Mouse (Mus musculus) heart, adult 2 months (tissue): Measurements from ENCODE around the gene Stk17b. TPM values are rescaled to one million over a fixed set of nuclear protein-coding genes. Genes with fewer than 3 reads are reported as not detected.
"Not testable (repeated sequence)": the region's sequence is repeated elsewhere in the genome, so short reads cannot be mapped to it uniquely, and the experiment has no call there.

Experiments used
- DNase-seq, 2 experiments: peaks; one replicate each; pipeline ENCODE4 v3.0.0; 2021
- H3K27ac ChIP-seq: fragments of 200-600 bp; 2 replicates; pipeline ENCODE4 v1.8.1; 2022
- H3K27me3 ChIP-seq: fragments of 200-500 bp; 2 replicates; pipeline ENCODE4 v1.6.1; 2012; ENCODE audit warnings: mild to moderate bottlenecking, low read length, inconsistent platforms, mixed read lengths; ENCODE audit not compliant: control insufficient read depth, insufficient read depth
- H3K36me3 ChIP-seq: fragments of 200-500 bp; 2 replicates; pipeline ENCODE4 v1.6.1; 2012; ENCODE audit warnings: low read length, inconsistent platforms; ENCODE audit not compliant: control insufficient read depth, insufficient read depth
- H3K4me1 ChIP-seq: fragments of 200-500 bp; 2 replicates; pipeline ENCODE4 v1.6.1; 2011; ENCODE audit warnings: low read length; ENCODE audit not compliant: control insufficient read depth, insufficient read depth
- H3K4me3 ChIP-seq: fragments of 200-600 bp; 2 replicates; pipeline ENCODE4 v1.8.1; 2022
- H3K79me2 ChIP-seq: fragments of 200-500 bp; replicated peaks from 2 replicates; pipeline ENCODE4 v1.6.1; 2012; ENCODE audit warnings: mild to moderate bottlenecking, inconsistent platforms, low read length, moderate library complexity, mixed read lengths; ENCODE audit not compliant: control insufficient read depth, insufficient read depth
- H3K9ac ChIP-seq: fragments of 200-500 bp; 2 replicates; pipeline ENCODE4 v1.6.1; 2012; ENCODE audit warnings: low read depth, mild to moderate bottlenecking, control low read depth, inconsistent platforms, low read length, mixed read lengths
- CTCF ChIP-seq: fragments of 200-600 bp; IDR thresholded peaks from 2 replicates; pipeline ENCODE4 v1.8.1; 2022; ENCODE audit warnings: antibody characterized with exemption, mild to moderate bottlenecking, moderate library complexity
- EP300 ChIP-seq: fragments of 200-500 bp; IDR thresholded peaks from 2 replicates; pipeline ENCODE4 v1.6.1; 2011; ENCODE audit warnings: low read depth, low read length, control low read depth; ENCODE audit not compliant: insufficient read depth
- POLR2A ChIP-seq: fragments of 200-500 bp; IDR thresholded peaks from 2 replicates; pipeline ENCODE4 v1.6.1; 2011; ENCODE audit warnings: mild to moderate bottlenecking, low read depth, low read length, control low read depth; ENCODE audit not compliant: insufficient read depth
- WGBS: fragments of 180-500 bp; shearing (Covaris S2); methylation state at CpG from one replicate; pipeline ENCODE4 v1.1.7; 2018; 5-methylcytosine and 5-hydroxymethylcytosine counted together
- intact Hi-C: fragments of 180-260 bp; cut with DNase I; formaldehyde crosslinking; loops from one replicate; pipeline ENCODE4 v1.15.1; 2025
- polyA plus RNA-seq: library from polyadenylated mRNA; depleted of rRNA; stranded (reverse); fragments of >200 nt; gene quantifications from 2 replicates; pipeline ENCODE4 v1.2.3, GENCODE M21; 2012
- total RNA-seq, 2 experiments: library from RNA; stranded (reverse); gene quantifications; 2 replicates each; pipeline ENCODE4 v1.2.3; 2021

Stk17b gene
- total and polyA plus RNA-seq, 3 experiments: 3.5 to 13.5 (median 12.5) TPM

- 55% methylated on average over 8 of the region's 11 CpGs for WGBS
- intact Hi-C loops: no loop called here
- no peak overlapping the region for H3K27ac ChIP-seq
These were observed 36.5 kb downstream of the Stk17b start for GRCm38 (mm10) chr1:53748571-53748970.

GRCm38 (mm10) chr1:53746001-53746400 lies 39.0 kb downstream of the Stk17b start:
- H3K4me1 ChIP-seq: no peaks in the 10 kb centered on the region
- TF ChIP-seq EP300 (no peak), POLR2A (no peak), CTCF (no peak)
- no peaks in the 10 kb centered on the region for H3K79me2 ChIP-seq
- WGBS: 70% methylated on average over 5 of the region's 5 CpGs
- no peak for DNase-seq
- H3K9ac ChIP-seq: no peak overlapping the region
- no peak overlapping the region for H3K27ac ChIP-seq
- H3K4me3 ChIP-seq: no peak overlapping the region
- intact Hi-C loops: no loop called here
- no peaks in the 10 kb centered on the region for H3K36me3 ChIP-seq
- no peaks in the 10 kb centered on the region for H3K27me3 ChIP-seq

More at GRCm38 (mm10) chr1:53748571-53748970, 36.5 kb downstream of the Stk17b start:
- Histone ChIP-seq H3K36me3 (no peaks in the 10 kb centered on the region), H3K27me3 (no peaks in the 10 kb centered on the region), H3K9ac (no peak overlapping the region), H3K79me2 (no peaks in the 10 kb centered on the region), H3K4me3 (no peak overlapping the region), H3K4me1 (no peaks in the 10 kb centered on the region)
- TF ChIP-seq CTCF (no peak), EP300 (no peak), POLR2A (no peak)
- DNase-seq: no peak

DNA sequence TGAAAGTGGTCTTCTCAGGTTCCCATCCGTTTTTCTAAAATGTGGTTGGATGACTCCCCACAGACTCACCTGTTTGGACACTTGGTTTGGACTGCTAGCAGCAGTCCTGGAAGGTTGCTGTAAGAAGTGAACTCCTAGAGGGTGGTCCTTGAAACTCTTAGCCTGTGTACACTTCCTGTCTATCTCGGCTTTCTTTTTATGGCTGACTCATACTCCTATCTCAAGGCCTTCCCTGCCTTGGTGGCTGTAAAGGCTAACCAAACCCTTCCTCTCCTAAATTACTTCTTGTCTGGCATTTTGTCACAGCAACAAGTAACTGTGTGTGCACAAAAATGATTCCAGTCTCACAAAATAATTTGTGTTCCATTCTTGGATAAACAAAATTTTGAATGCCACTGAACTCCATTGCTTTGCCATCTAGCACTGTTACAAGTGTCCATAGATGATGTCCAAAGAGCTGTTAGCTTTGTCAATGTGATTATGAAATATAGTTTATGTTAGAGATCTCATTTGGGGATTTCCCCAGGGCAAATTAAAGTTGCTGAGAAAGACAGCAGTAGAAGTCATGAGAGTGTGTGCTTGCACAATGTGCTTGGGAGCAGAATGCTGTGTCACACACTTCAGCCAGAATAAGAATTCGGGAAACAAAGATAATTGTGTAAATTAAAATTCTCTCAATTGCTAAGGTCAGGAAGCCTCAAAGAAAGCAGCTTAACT lies 43.1 kb downstream of the Stk17b start:
- intact Hi-C loops: no loop called here
- Histone ChIP-seq H3K4me3 (no peak overlapping the region), H3K79me2 (no peaks in the 10 kb centered on the region), H3K27ac (no peak overlapping the region), H3K9ac (no peak overlapping the region), H3K27me3 (no peaks in the 10 kb centered on the region), H3K36me3 (no peaks in the 10 kb centered on the region), H3K4me1 (no peaks in the 10 kb centered on the region)
- TF ChIP-seq CTCF: no peak
- TF ChIP-seq POLR2A: no peak
- no peak for TF ChIP-seq EP300
- no peak for DNase-seq
- 71% methylated on average over 3 of the region's 3 CpGs for WGBS

DNA sequence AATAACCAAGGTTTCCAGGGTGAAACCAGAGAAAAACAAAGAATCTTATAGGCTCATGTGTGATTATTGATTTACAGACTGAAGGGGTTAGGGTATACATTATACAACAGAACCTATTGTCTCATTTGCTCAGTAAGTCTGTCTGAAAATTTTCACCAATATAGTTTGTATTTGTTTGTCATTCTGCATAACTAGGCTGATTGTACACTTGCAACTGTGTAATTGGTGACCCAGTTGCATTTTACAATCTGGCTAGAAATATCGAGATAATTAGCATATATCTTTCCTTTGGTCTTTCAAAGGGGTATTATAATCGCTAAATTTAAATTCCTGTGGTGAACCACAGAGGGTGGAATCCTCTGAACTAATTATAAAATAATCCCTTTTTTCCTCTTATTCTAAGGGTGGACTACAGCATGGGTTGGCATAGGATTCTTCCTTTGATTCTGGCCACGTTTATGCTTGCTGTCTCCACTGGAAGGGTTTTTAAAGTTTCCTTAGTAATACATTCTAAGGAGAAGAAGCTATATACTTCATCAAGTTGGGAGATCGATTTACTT lies 44.2 kb downstream of the Stk17b start:
- H3K36me3 ChIP-seq: no peaks in the 10 kb centered on the region
- 83% methylated on average over 4 of the region's 4 CpGs for WGBS
- no peak for TF ChIP-seq POLR2A
- TF ChIP-seq CTCF: no peak
- TF ChIP-seq EP300: no peak

DNA sequence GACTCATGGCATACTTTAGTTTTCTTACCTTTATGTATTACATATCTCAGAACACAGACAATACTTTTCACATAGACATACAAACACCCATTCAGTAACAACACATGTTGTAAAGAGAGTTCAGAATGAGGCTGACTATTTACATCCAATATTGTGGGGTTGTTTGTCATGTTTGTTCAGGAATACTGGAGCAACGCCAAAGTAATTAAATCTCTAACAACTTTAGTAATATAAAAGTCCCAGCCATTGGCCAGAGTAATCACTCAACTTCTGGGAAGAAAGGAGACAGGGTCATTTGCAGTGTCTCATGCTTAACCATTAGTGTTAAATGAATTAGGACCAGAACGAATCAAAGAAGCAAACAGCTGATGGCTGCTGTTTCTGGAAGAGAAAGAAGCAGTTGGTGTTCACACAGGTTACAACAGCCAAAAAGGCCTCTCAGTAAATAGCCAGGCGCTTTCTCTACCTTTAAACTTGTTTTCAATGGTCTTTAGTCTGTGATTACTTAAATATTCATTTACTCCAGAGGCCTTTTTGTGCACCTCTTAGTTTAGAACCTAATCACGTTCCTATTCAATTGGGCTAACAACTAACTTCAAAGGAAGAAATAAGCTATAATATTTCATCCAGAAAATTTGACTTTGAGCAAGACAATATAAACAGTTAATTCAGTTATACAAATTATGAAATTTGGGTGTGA lies 44.8 kb downstream of the Stk17b start:
- H3K79me2 ChIP-seq, H3K9ac ChIP-seq, H3K27ac ChIP-seq, H3K36me3 ChIP-seq, intact Hi-C loops, H3K4me3 ChIP-seq, H3K27me3 ChIP-seq, DNase-seq, H3K4me1 ChIP-seq: not testable (repeated sequence)
- WGBS: 81% methylated on average over 4 of the region's 4 CpGs

More for the DNA sequence above, 44.2 kb downstream of the Stk17b start:
- no peaks in the 10 kb centered on the region for H3K27me3 ChIP-seq
- no peaks in the 10 kb centered on the region for H3K4me1 ChIP-seq
- H3K4me3 ChIP-seq: no peak overlapping the region
- no peaks in the 10 kb centered on the region for H3K79me2 ChIP-seq
- no peak for DNase-seq
- no peak overlapping the region for H3K27ac ChIP-seq
- no peak overlapping the region for H3K9ac ChIP-seq
- intact Hi-C loops: no loop called here

DNA sequence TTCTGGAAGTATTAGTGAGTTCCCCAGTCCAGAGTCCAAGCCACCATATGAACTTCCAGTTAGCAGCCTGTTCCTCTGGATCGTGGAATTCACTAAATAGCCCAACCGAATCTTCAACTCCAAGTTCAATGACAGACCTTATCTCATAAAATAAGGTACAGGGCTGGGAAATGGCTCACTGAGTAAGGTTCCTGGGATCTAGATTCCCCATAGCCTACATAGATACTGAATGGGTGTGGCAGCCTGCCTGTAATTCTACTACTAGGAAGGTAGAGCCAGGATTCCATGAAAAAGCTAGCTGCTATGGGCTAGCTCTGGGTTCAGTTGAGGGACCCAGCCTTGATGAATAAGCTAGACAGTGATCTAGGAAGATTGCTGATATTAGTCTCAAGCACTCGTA lies 48.4 kb downstream of the Stk17b start:
- Histone ChIP-seq H3K4me1 (no peaks in the 10 kb centered on the region), H3K27me3 (no peaks in the 10 kb centered on the region), H3K27ac (no peak overlapping the region), H3K9ac (no peak overlapping the region), H3K79me2 (no peaks in the 10 kb centered on the region), H3K36me3 (no peaks in the 10 kb centered on the region), H3K4me3 (no peak overlapping the region)
- WGBS: 86% methylated on average over 3 of the region's 3 CpGs
- TF ChIP-seq POLR2A (no peak), EP300 (no peak), CTCF (no peak)
- intact Hi-C loops: no loop called here
- no peak for DNase-seq
